Mouse (Mus musculus): ENCODE measurements around the gene Palm2.

DNA sequence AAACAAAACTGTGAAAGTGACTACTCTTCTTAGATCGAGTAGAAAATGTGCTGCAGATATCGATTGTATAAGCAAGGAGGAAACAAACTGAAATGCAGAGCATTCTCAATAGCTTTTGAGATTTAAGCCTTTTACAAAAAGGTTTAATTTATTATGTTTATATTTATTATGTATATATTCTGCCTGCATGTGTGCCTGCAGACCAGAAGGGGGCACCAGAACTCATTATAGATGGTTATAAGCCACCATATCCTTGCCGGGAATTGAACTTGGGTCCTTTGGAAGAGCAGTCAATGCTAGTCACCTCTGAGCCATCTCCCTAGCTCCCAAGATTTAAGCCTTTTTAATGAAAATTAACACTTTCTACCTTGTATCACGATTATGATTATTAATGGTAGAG, 101.0 kb downstream of the Palm2 start:
- TF ChIP-seq GATA1 (IDR thresholded peaks at IDR 0.05; ENCODE audit: borderline replicate concordance, low read length) (no peak), FLI1 (IDR thresholded peaks at IDR 0.05; ENCODE audit: low read length) (no peak)
